Mouse (Mus musculus): ENCODE measurements at regions not wholly inside any gene's neighbourhood (a gene's known extent, or its start where the extent isn't known, plus 50 kb on each side); places are given as distances from the start of the nearest gene placed in this dataset.
"Not testable (repeated sequence)": the region's sequence is repeated elsewhere in the genome, so short reads cannot be mapped to it uniquely, and the experiment has no call there.

DNA sequence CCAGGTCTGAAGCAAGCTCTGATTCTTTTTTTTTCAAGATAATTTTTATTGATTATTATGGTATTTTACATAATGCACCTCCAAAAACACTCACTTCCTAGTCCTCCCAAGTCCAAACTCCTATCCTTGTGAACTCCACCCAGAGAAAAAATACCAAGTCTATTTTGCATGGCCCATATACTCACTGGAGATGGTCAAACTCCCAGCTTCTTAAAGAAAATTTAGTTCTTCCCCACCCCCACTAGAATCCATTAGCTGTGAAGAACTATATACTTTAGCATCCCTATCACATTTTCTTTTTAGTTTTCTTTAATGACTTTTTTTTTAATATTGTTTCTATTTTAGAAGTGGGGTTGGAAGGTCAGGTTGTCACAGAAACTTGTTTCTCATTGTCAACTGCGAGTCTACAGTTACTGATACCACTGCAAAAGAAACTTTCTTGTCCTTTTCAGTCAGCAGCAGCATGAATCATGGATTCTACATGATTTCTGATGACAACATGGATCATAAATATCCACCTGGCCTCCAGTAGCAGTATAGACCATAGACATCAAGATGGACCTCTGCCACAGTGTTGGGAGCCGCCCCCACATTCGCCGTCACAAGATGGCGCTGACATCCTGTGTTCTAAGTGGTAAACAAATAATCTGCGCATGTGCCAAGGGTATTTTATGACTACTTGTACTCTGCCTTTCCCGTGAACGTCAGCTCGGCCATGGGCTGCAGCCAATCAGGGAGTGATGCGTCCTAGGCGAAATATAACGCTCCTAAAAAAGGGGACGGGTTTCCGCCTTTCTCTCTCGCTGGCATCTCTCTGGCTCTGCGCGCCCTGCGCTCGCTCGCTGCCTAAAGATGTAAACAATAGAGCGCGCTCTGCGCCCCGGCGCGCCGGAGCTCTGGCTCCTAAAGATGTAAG is 69.0 kb downstream of the Pgr15l start:
- not testable (repeated sequence) for DNase-seq (ENCODE audit: low spot score)

DNA sequence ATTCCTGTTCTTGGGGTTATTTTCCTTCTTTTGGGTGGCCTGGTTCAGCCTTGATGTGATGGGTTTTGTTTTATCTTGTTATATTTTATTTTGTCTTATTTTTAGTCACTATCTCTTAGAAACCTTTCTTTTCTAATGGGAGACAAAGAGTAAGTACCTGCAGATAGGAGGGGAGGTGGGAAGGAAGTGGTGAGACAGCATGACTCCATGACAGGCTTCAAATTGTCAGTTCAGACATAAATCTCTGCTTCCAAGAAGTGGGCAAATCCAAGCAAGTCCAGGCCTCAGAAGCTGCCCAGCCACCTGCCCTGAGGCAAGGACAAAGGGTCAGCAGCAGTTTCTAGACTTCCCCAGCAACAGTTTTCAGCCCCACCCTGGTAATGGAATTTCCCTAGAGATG is 69.8 kb downstream of the Pgr15l start:
- ATAC-seq (ENCODE audit: low FRiP score, low read depth) = no peak
- H3K9me3 ChIP-seq (ENCODE audit: control insufficient read depth, low read length) = no peaks in the 10 kb centered on the region
- peak overlapping the region; percentile 15; the same call in 1 of the 2 replicates for H3K4me2 ChIP-seq (replicated peaks; ENCODE audit: low read depth, low read length, severe bottlenecking)

More for the DNA sequence above, 69.0 kb downstream of the Pgr15l start:
- 58% methylated on average over 16 of the region's 27 CpGs for WGBS
- H3K4me2 ChIP-seq (replicated peaks; ENCODE audit: low read depth, low read length, severe bottlenecking); ATAC-seq (ENCODE audit: low FRiP score, low read depth); H3K9ac ChIP-seq (ENCODE audit: low read depth, low read length, severe bottlenecking); H3K9me3 ChIP-seq (ENCODE audit: control insufficient read depth, low read length); H3K36me3 ChIP-seq (ENCODE audit: control insufficient read depth, insufficient read depth, low read length); H3K27ac ChIP-seq (replicated peaks; ENCODE audit: low read depth, low read length); H3K4me1 ChIP-seq (ENCODE audit: control insufficient read depth, insufficient read depth, low read length); H3K27me3 ChIP-seq (ENCODE audit: control insufficient read depth, insufficient read depth, low read length): not testable (repeated sequence)
- 0 out of 2 replicates have a peak overlapping the region, but pooled peaks have one; percentile 8 for H3K4me3 ChIP-seq (replicated peaks; ENCODE audit: low read length)

DNA sequence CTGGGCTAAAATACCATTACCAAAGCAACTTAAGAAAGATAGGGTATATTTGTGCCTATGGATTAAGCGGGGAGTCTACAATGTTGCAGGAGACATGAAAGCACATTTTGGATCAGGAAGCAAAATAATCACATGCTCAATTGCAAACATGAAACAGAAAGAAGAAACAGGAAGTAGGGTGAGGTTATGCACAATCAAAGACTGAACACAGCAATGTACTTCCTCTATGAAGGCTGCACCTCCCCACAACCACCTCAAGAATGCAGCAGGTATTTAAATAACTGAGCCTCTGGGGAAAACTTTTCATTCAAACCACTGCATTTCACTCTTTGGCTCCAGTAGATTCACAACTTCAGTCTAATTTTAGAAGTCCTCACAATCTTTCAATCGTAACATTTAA is 83.8 kb downstream of the Pgr15l start:
- Histone ChIP-seq H3K36me3 (ENCODE audit: control insufficient read depth, insufficient read depth, low read length) (no peaks in the 10 kb centered on the region), H3K9me3 (ENCODE audit: control insufficient read depth, low read length) (no peaks in the 10 kb centered on the region), H3K9ac (ENCODE audit: low read depth, low read length, severe bottlenecking) (no peak overlapping the region), H3K27me3 (ENCODE audit: control insufficient read depth, insufficient read depth, low read length) (no peaks in the 10 kb centered on the region), H3K4me1 (ENCODE audit: control insufficient read depth, insufficient read depth, low read length) (no peaks in the 10 kb centered on the region), H3K4me2 (replicated peaks; ENCODE audit: low read depth, low read length, severe bottlenecking) (no peak overlapping the region), H3K27ac (replicated peaks; ENCODE audit: low read depth, low read length) (no peak overlapping the region), H3K4me3 (replicated peaks; ENCODE audit: low read length) (no peak overlapping the region)
- no peak for TF ChIP-seq POLR2A (IDR thresholded peaks at IDR 0.05; ENCODE audit: borderline replicate concordance, extremely low read depth, insufficient read depth, insufficient read length)
- 85% methylated on average over 2 of the region's 2 CpGs for WGBS
- ATAC-seq (ENCODE audit: low FRiP score, low read depth) (no peak), DNase-seq (ENCODE audit: low spot score) (no peak)

More for the DNA sequence above, 69.8 kb downstream of the Pgr15l start:
- no peak overlapping the region for H3K27ac ChIP-seq (replicated peaks; ENCODE audit: low read depth, low read length)
- no peaks in the 10 kb centered on the region for H3K36me3 ChIP-seq (ENCODE audit: control insufficient read depth, insufficient read depth, low read length)
- no peaks in the 10 kb centered on the region for H3K4me1 ChIP-seq (ENCODE audit: control insufficient read depth, insufficient read depth, low read length)
- H3K9ac ChIP-seq (ENCODE audit: low read depth, low read length, severe bottlenecking) = no peak overlapping the region
- no peak for TF ChIP-seq POLR2A (IDR thresholded peaks at IDR 0.05; ENCODE audit: borderline replicate concordance, extremely low read depth, insufficient read depth, insufficient read length)
- H3K4me3 ChIP-seq (replicated peaks; ENCODE audit: low read length) = 0 out of 2 replicates have a peak overlapping the region, but pooled peaks have one; percentile 8
- H3K27me3 ChIP-seq (ENCODE audit: control insufficient read depth, insufficient read depth, low read length) = no peaks in the 10 kb centered on the region
- DNase-seq (ENCODE audit: low spot score) = no peak

All from limb, embryonic 14.5 days (tissue).